Mouse (Mus musculus): ENCODE results near the gene Sfmbt2. TPM values are rescaled to one million over a fixed set of nuclear protein-coding genes. Genes with fewer than 3 reads are reported as not detected.

Gene Sfmbt2
- 9.7 TPM for total RNA-seq (2023)

DNA sequence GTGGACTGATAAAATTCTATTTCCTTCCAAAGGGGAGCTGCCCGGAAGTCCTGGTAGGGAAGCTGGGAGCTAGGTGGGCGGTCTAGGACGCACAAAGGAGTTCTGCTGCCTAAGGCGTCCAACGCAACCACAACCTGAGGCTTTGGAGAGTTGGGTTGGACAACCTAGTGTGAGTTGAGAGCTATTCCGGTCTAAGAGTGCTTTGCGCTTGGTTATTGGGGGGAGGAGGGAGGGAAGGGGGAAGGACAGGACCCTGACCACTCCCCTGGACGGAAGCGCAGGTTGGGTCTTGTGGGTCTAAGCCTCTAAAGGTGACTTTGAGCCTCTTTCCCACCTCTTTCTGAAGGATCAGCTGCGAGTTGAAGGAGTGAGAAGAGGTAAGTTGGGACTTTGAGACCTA, at the start of gene Sfmbt2:
Gene Sfmbt2 (plus strand): TSS at position 335 of the 400 bp plus-strand sequence.

Other genes starting within 250 kb of the Sfmbt2 start
- gene Itih2, start 239.1 kb upstream of the Sfmbt2 start, total RNA-seq (2023), result not detected
- 3.3 TPM for gene Itih5, start 216.9 kb upstream of the Sfmbt2 start, total RNA-seq (2023)

All from CD4-positive naive resting alpha-beta T cell, adult 57 days (primary cell).